Mouse (Mus musculus): Measurements from ENCODE around the gene Nav3.

DNA sequence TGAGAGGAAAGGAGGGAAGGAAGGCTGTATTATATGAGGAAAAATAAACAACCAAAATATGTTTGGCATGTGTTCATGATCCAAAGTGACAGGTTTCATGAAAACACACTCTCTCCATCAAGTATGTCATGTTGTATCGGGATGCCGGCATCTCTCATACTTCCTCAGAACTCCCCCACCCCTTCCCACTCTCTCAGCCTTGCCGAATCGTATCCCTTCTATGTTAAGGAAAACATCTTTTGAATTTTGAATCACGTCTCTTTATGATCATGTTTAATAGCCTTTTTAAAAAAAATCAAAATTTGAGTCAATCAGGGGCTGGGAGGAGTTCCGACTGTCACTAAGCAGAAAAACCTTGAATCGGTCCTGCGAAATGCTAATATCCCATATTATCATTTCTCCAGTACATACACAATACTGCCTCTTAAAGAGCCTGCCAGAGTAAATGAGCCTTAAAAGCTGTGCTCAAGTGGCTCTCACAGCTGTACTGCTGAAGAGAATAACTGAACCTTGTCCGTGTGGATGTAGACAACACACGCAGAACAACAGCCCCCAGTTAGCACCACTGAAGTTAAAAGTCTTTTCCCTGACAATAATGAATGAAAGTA is 165.9 kb downstream of the Nav3 start:
- TF ChIP-seq CTCF (IDR thresholded peaks at IDR 0.05; ENCODE audit: low read depth) (no peak), EP300 (optimal IDR thresholded peaks at IDR 0.05) (no peak)
